Mouse (Mus musculus) c-Kit-positive CD71-positive TER-119-positive erythroid progenitor cells, embryonic 14.5 days (primary cell): Measurements from ENCODE around the gene Adamts10.

Experiments used
- DNase-seq: peaks from one replicate; pipeline ENCODE4 v3.0.0-alpha.2; 2013; ENCODE audit warnings: low spot score

Gene Adamts10

DNA sequence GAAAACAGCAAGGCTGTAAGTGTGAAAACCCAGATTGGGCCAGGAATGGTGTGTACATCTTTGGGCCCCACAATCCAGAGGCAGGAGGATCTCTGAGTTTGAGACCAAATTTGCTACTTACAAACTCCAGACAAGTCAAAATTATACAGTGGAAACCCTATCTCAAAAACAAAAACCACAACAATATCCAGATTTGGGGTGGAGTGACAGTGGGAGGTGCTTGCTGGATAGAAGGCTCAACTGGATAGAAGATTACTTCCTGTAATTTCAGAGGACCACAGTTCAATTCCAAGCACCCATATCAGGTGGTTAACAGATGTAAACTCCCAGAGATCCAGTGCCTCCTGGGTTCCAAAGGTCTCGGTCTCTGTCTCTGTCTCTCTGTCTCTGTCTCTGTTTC lies 30.5 kb downstream of the Adamts10 start:
- DNase-seq, result no peak

DNA sequence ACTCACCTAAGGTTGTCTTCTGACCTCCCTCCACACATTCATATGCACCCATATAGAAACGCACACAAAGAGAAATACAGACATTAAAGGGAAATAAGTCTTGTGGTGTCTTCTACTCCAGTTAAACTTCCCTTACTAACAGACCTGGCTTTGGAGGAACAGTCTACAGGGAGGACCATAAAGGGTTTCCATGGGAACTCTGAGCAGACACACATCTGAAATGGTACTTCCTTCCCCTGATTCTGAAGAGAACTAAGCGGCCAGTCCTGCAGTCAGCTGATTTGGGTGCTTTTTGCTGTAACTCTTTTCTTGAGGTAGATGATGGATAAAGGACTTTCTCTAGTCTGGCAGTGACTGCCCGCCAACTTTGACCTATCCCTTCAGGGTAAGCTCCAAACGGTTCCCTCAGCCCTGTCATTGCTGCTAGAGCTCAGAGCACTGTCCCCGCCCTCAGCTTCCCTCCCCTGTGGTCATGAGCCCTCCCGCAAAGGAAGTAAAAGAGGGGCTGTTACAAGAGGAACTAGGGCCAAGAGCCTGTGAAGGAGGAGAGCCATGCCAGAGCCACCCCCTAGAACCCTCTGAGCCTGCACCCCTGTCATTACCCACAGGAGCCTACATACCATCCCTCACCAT lies 31.3 kb downstream of the Adamts10 start, which contains the start of gene Myo1f:
TSS of gene Myo1f (plus strand) at position 485 of the 633 bp plus-strand sequence.
- no peak for DNase-seq

DNA sequence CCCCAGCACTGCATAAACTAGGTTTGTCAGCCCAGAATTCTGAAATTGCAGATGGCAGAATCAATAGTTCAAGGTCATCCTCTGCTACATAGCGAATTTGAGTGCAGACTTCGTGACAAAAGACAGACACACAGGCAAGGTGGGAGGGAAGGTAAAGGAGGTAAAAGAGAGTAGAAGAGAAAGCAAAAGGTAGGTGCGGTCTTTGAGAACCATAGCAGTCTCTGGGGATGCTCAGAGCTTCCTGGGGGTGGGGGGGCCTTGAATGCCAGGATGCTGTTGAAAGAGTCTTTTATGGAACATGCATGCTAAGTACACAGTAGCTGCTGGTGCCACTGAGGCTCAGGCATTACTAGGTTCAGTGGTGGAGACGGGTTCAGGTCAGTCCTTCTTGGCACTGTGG lies 33.9 kb downstream of the Adamts10 start:
- no peak for DNase-seq

DNA sequence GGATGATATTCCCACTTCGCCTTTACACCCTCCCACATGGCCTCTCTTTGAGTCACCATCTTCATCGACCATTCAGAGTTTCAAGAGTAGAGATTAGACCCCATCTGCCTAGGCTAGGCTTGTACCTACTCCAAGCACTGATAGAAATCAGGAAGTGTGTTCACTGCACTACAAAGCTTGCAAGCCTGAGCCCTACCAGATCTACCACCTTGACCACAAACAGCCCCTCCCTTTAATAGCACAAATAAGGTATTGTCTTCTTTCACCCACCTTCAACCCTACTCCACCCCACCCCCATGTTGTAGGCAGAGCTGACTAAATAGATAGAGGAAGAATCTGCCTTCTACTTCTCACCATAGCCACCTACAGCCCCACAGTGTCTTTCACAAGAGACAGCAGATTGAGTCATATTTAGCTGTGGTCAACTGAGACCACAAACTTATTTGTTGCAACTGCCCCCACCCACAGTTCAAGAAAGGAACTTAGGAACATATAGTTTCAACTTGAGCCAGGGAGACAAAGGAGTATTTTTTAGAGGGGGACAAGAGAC lies 39.6 kb downstream of the Adamts10 start:
- no peak for DNase-seq

DNA sequence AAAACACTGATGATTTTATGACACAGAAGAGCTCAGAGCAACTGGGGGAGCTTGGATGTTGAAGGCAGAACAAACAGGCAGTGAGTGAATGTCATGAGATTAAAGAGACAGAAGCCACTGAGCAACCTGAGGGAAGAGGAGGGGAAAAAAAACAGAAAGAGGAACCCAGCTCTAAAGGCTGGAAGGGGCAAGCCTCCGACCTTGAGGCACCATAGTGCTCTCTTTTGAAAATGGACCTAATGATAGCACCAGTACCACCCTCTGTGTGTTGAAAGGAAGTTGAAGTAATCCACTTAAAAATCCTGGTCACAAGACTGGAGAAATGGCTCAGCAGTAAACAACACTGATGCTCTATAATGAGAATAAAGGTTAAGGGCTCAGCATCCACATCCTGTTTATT lies 40.6 kb downstream of the Adamts10 start:
- no peak for DNase-seq

DNA sequence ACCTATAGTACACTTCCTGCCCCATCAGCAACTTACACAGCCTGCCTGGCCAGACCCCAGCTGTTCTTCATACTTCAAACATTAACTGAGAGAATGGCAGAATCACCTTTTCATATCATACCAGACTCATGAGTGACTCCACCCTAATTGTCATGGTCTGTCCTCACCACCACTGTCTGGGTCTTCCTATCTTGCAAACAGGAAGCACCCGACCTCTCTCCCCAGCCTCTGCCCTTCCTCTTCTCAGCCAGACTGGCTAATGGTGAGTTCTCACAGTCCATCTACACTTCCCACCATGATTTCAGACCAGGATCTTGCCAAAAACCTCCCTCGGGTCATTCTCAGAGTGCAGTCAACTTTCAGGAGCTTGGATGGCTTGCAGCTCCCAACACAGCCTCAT lies 42.2 kb downstream of the Adamts10 start:
- no peak for DNase-seq

DNA sequence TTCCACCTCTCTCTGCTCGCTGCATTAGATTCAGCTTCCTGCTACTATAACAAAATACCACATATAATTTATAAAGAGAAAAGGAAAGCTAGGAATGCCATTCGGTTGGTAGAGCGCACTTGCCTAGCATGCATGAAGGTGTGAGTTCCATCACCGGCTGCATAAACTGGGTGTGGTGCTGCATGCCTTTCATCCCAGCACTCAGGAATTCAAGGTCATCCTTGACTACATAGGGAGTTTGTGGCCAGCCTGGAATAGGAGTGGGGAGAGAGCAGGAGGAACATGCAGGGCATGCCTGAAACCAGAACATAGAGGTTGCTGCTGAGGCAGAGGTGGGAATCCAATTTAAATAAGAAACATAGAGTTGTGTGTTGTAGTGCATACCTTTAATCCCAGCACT lies 60.1 kb downstream of the Adamts10 start:
- DNase-seq, result no peak

DNA sequence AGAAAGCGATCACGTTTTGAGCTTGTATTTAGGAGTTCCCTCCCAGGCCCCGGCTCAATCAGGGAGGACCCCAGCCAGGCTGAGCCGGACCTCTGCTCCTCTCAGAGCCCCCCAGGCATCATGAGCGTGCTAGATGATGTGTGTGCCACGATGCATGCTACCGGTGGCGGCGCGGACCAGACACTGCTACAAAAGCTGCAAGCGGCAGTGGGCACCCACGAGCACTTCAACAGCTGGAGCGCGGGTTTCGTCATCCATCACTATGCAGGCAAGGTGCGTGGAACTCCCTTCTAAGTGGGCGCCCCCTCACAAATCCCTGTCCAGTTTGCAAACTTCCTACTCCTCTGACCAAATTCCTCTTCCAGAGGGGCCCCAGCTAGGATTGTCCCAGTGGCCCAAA lies 62.0 kb downstream of the Adamts10 start:
- DNase-seq, result no peak

DNA sequence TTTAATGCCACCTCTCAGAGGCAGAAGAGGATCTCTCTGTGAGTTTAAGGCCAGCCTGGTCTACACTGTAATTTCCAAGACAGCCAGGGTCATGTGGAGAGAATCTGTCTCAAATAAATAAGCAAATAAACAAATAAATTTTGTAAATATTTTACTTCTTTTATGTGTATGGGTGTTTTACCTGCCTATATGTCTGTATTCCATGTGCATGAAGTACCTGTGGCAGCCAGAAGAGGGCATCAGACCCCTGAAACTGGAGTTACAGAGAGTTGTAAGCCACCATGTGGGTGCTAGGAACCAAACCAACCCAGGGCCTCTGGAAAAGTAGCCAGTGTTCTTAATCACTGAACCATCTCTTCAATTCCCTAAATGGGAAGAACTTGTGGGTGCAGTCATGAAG lies 73.3 kb downstream of the Adamts10 start:
- DNase-seq, result no peak

DNA sequence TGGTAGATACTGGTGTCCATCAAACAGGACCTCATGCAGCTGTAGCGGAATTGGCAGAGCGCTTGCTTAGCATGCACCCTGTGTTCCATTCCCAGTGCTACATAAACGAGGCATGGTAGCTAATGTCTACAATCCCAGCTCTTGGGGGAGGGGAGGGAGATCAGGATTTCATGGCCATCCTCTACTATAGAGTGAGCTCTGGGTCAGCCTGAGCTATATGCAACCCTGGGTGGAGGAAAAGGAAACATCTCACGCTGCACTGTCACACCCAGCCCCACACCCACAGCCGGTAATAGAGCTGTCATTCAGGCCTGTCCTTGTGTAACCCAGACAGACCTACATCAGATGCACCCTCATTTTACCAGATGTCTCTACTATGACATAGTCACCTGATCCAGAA lies 74.5 kb downstream of the Adamts10 start:
- DNase-seq, result no peak

DNA sequence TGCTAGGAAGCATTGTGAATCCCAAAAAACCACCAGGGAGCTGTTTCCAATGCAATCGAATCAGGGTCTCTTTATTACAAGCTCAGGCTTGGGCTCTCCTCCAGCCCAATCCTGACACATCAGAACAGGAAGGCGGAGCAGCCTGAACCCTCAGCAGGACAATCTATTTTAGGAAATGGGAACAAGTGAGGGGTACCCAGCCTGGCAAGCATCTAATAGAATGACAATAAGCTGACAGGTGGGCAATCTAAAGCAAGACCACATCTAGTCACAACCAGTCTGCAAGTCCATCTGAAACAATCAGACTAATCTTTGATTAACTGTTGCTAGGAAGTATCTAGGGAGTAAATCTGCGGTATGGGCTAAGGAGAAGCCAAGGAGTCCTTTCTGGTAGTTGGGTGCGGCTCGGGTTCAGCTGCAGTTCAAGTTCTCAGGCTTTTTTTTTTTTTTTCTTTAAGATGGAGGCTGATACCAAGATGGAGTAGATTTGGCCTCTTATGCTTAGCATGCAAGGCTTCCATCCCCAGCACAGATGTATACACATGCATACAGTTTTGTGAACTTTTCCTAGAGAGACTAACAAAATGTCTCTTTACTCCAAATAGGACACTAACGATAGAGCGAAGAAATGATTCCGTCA lies 76.0 kb downstream of the Adamts10 start:
- DNase-seq, result no peak

DNA sequence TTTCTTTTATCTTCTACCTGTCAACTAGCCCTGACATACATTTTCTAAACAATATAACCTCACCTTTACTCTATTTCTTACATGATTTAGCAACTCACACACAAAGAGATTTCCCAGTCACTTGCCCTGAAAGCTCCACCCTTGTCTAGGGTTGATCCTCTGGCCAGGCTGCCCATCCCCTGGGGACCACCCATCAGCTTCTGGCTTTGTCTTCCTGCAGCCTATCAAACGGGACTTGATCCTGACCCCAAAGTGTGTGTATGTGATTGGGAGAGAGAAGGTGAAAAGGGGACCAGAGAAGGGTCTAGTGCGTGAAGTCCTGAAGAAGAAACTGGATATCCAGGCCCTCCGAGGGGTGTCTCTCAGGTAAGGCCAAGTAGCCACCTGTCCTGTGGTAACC lies 76.8 kb downstream of the Adamts10 start:
- DNase-seq, result no peak

DNA sequence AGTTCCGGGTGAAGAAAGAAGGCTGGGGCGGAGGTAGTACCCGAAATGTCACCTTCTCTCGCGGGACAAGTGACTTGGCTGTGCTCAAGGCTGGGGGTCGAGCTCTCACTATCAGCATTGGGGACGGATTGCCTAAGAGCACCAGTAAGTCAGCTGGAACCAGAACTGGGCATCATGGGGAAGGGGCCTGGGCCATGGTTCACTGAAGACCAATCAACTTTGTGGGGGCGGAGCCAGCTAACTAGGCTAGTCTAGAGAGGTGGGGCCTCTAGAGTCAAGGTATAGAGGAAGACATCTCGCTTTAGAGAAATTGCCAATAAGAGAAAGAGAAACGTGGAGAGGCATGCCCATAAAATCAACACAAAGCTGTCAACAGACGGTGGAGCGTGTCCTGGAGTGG lies 77.9 kb downstream of the Adamts10 start:
- DNase-seq, result no peak
